Mouse (Mus musculus) olfactory bulb, adult 2 months (tissue): ENCODE measurements around the gene Mthfd2l.

Source experiments
- CTCF ChIP-seq: fragments of 200-500 bp; IDR thresholded peaks from 2 replicates; pipeline ENCODE4 v1.5.1; 2012; ENCODE audit warnings: low read depth, mild to moderate bottlenecking, low read length, moderate library complexity; ENCODE audit not compliant: insufficient read depth
- POLR2A ChIP-seq: fragments of 200-500 bp; IDR thresholded peaks from 2 replicates; pipeline ENCODE4 v1.6.1; 2012; ENCODE audit warnings: mild to moderate bottlenecking, low read depth, low read length, moderate library complexity; ENCODE audit not compliant: insufficient read depth

- TF ChIP-seq CTCF (no peak), POLR2A (no peak)
These were observed 92.2 kb downstream of the Mthfd2l start for GRCm38 (mm10) chr5:91023114-91023513.
